Mouse (Mus musculus) layer of hippocampus, adult 9-11 months (tissue): ENCODE measurements around the gene Srpk2.
"Not testable (repeated sequence)": the region's sequence is repeated elsewhere in the genome, so short reads cannot be mapped to it uniquely, and the experiment has no call there.

Experiments
- DNase-seq: peaks from one replicate; pipeline ENCODE4 v3.0.0; 2022

The Srpk2 gene

GRCm38 (mm10) chr5:23684517-23684916, at the start of gene Srpk2:
TSS of gene Srpk2 (minus strand) at chr5:23684617.
- DNase-seq, result no peak

- no peak for DNase-seq
Measured at GRCm38 (mm10) chr5:23721956-23722355, 37.5 kb upstream of the Srpk2 start.

- no peak for DNase-seq
Measured at GRCm38 (mm10) chr5:23718881-23719328, 34.5 kb upstream of the Srpk2 start.

GRCm38 (mm10) chr5:23718182-23718534, 33.7 kb upstream of the Srpk2 start:
- DNase-seq, result no peak

- no peak for DNase-seq
Measured at GRCm38 (mm10) chr5:23717469-23718181, 33.2 kb upstream of the Srpk2 start.

GRCm38 (mm10) chr5:23713401-23714335, 29.3 kb upstream of the Srpk2 start:
- DNase-seq, result no peak

GRCm38 (mm10) chr5:23712130-23713001, 27.9 kb upstream of the Srpk2 start:
- peak; percentile 65 for DNase-seq

GRCm38 (mm10) chr5:23711671-23712129, 27.3 kb upstream of the Srpk2 start:
- peak; percentile 40 for DNase-seq

GRCm38 (mm10) chr5:23711244-23711643, 26.8 kb upstream of the Srpk2 start:
- no peak for DNase-seq

- no peak for DNase-seq
Measured at GRCm38 (mm10) chr5:23709661-23710060, 25.2 kb upstream of the Srpk2 start.

- DNase-seq, result not testable (repeated sequence)
Measured at GRCm38 (mm10) chr5:23706601-23707597, 22.5 kb upstream of the Srpk2 start.

- no peak for DNase-seq
Measured at GRCm38 (mm10) chr5:23697457-23697856, 13.0 kb upstream of the Srpk2 start.

GRCm38 (mm10) chr5:23683431-23683830, 986 bp downstream of the Srpk2 start:
- DNase-seq, result no peak

- no peak for DNase-seq
Measured at GRCm38 (mm10) chr5:23679006-23679405, 5.4 kb downstream of the Srpk2 start.

GRCm38 (mm10) chr5:23677883-23678282, 6.5 kb downstream of the Srpk2 start:
- no peak for DNase-seq

- no peak for DNase-seq
Measured at GRCm38 (mm10) chr5:23677072-23677453, 7.4 kb downstream of the Srpk2 start.

- no peak for DNase-seq
Measured at GRCm38 (mm10) chr5:23676156-23677071, 8.0 kb downstream of the Srpk2 start.

GRCm38 (mm10) chr5:23675499-23676155, 8.8 kb downstream of the Srpk2 start:
- DNase-seq, result peak; percentile 45

- DNase-seq, result peak; percentile 50
Measured at GRCm38 (mm10) chr5:23674829-23675498, 9.5 kb downstream of the Srpk2 start.
